Mouse (Mus musculus) testis, adult 2 months (tissue): ENCODE measurements at regions not wholly inside any gene's neighbourhood (a gene's known extent, or its start where the extent isn't known, plus 50 kb on each side); places are given as distances from the start of the nearest gene placed in this dataset.

ENCODE experiments used
- CTCF ChIP-seq: fragments of 200-500 bp; IDR thresholded peaks from 2 replicates; pipeline ENCODE4 v1.5.1; 2012; ENCODE audit warnings: low read depth, mild to moderate bottlenecking, inconsistent platforms, low read length, moderate library complexity; ENCODE audit not compliant: control insufficient read depth, insufficient read depth, insufficient replicate concordance
- POLR2A ChIP-seq: fragments of 200-500 bp; IDR thresholded peaks from 2 replicates; pipeline ENCODE4 v1.6.1; 2012; ENCODE audit warnings: low read depth, mild to moderate bottlenecking, inconsistent platforms, low read length, moderate library complexity; ENCODE audit not compliant: control insufficient read depth

DNA sequence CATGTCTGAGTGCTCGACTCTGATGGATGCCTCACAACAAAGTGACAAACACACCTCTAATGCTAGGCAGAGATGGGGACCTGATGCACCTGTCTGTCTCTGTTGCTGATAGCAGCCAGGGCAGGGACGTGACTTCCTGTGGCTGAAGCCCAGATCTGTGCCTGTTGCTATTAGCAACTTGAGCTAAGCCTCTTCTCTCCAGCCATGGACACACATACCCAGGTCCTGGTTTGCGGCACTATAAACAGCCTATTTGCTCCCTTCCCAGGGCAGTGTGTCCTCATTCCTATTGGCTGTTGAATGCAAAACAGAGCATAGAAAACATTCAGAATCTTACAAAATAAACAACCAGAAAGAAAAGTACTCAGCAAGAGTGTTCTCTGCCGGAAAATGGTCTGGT lies 273.5 kb downstream of the Irs2 start:
- TF ChIP-seq POLR2A, result no peak
- no peak for TF ChIP-seq CTCF
